Mouse (Mus musculus): ENCODE data around the gene Col10a1.
"Not testable (repeated sequence)": the region's sequence is repeated elsewhere in the genome, so short reads cannot be mapped to it uniquely, and the experiment has no call there.

DNA sequence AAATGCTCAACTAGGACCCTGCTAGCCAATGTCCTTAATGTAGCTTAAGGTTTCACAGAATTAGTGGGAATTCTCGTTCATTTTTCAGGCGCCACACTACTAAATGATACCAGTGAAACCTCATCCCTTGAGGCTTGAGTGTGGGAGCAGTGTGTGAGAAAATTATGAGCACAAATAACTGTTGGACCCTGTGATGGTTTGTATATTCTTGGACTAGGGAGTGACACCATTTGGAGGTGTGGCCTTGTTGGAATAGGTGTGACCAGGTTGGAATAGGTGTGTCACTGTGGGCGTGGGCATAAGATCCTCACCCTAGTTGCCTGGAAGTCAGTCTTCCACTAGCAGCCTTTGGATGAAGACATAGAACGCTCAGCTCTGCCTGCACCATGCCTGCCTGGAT lies 29.0 kb downstream of the Col10a1 start:
- not testable (repeated sequence) for TF ChIP-seq FLI1 (IDR thresholded peaks at IDR 0.05; ENCODE audit: low read length); GATA1 (IDR thresholded peaks at IDR 0.05; ENCODE audit: borderline replicate concordance, low read length)

Measured in megakaryocyte, embryonic 14.5 days (primary cell).